Mouse (Mus musculus): ENCODE data around the gene Kbtbd4. TPM values are rescaled to one million over a fixed set of nuclear protein-coding genes. Genes with fewer than 3 reads are reported as not detected.
A peak's percentile ranks its signal among the peaks of the same experiment; 100 is the strongest.

Gene Kbtbd4
- total and polyA plus RNA-seq, 2 experiments from 2014 or later = 43.6 to 49.5 TPM

GRCm38 (mm10) chr2:90916560-90917232 is 12.2 kb downstream of the Kbtbd4 start:
- Histone ChIP-seq H3K4me2 (ENCODE audit: low read depth, low read length) (peak overlapping the region; percentile 92), H3K4me3 (ENCODE audit: low read length) (peak overlapping the region; percentile 53), H3K27ac (peak overlapping the region; percentile 95), H3K9ac (replicated peaks; ENCODE audit: low read length) (peak overlapping the region; percentile 91), H3K9me3 (ENCODE audit: low read length) (no peaks in the 10 kb centered on the region), H3K36me3 (ENCODE audit: insufficient read depth, low read length) (peaks cover 6% of the 10 kb centered on the region), H3K4me1 (ENCODE audit: insufficient read depth, low read length) (no peaks in the 10 kb centered on the region; the same call in 1 of the 2 replicates), H3K27me3 (ENCODE audit: insufficient read depth, low read length) (no peaks in the 10 kb centered on the region)
- no peak for DNase-seq (ENCODE audit: low spot score)
- ATAC-seq = peak; percentile 3; the same call in 1 of the 2 replicates
- 22% methylated on average over 7 of the region's 7 CpGs for WGBS
- TF ChIP-seq CTCF (IDR thresholded peaks at IDR 0.05; ENCODE audit: low read depth) = no peak

DNA sequence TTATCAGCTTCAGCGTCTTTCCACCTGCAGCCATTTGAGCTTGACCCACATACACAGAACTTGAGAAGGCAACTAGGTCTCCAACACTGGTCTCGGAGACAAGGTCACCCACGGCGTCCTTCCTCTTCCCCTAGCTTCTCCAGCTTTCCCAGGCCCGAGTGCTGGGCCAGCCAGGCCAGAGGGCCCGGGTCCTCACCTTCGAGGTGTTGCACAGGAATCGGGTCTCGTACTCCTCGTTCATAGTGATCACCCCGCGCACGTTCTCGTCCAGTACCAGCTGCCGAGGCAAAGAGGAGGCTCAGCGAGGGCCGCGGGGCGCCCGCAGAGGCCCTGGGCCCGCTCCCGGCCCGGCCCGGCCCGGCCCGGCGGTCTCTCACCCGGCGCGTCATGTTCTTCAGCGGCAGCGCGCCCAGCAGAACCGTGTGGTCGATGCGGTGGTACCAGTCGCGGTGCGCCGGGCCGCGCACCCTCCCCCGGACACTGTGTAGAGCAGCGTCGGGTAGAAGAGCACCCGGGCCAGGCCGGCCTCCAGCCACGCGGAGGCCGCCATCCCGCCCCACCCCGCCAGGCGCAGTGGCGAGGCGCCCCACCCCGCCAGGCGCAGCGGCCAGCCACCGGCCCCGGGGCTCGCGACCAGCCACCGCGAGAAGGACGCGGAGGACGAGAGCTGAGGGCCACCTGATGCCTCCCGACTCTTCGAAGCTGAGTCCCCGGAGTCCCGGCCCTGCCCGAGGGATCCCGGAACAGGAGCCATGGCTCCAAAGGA is 12.9 kb downstream of the Kbtbd4 start:
- WGBS = under 1% methylated on average over 66 of the region's 73 CpGs
- no peaks in the 10 kb centered on the region; the same call in 1 of the 2 replicates for H3K4me1 ChIP-seq (ENCODE audit: insufficient read depth, low read length)
- H3K36me3 ChIP-seq (ENCODE audit: insufficient read depth, low read length) = peaks cover 5% of the 10 kb centered on the region; the same call in 1 of the 2 replicates
- ATAC-seq (peak; percentile 90), DNase-seq (ENCODE audit: low spot score) (peak; percentile 74)
- H3K27ac ChIP-seq = peak overlapping the region; percentile 95
- peak overlapping the region; percentile 91 for H3K9ac ChIP-seq (replicated peaks; ENCODE audit: low read length)
- H3K9me3 ChIP-seq (ENCODE audit: low read length) = no peaks in the 10 kb centered on the region
- H3K4me2 ChIP-seq (ENCODE audit: low read depth, low read length) = peak overlapping the region; percentile 92
- TF ChIP-seq CTCF (IDR thresholded peaks at IDR 0.05; ENCODE audit: low read depth) = no peak
- H3K27me3 ChIP-seq (ENCODE audit: insufficient read depth, low read length) = no peaks in the 10 kb centered on the region
- H3K4me3 ChIP-seq (ENCODE audit: low read length) = peak overlapping the region; percentile 53

- H3K4me1 ChIP-seq (ENCODE audit: insufficient read depth, low read length) = no peaks in the 10 kb centered on the region; the same call in 1 of the 2 replicates
- peak overlapping the region; percentile 53 for H3K4me3 ChIP-seq (ENCODE audit: low read length)
- H3K9ac ChIP-seq (replicated peaks; ENCODE audit: low read length) = peak overlapping the region; percentile 91
- DNase-seq (ENCODE audit: low spot score) (no peak), ATAC-seq (peak; percentile 78)
- WGBS = 9% methylated on average over 16 of the region's 16 CpGs
- peak overlapping the region; percentile 92 for H3K4me2 ChIP-seq (ENCODE audit: low read depth, low read length)
- no peak for TF ChIP-seq CTCF (IDR thresholded peaks at IDR 0.05; ENCODE audit: low read depth)
- H3K27me3 ChIP-seq (ENCODE audit: insufficient read depth, low read length) = no peaks in the 10 kb centered on the region
- H3K27ac ChIP-seq = peak overlapping the region; percentile 95
- peaks cover 1% of the 10 kb centered on the region; the same call in 1 of the 2 replicates for H3K36me3 ChIP-seq (ENCODE audit: insufficient read depth, low read length)
- H3K9me3 ChIP-seq (ENCODE audit: low read length) = no peaks in the 10 kb centered on the region
Measured at GRCm38 (mm10) chr2:90917999-90918698, 13.6 kb downstream of the Kbtbd4 start.

- no peaks in the 10 kb centered on the region; the same call in 1 of the 2 replicates for H3K4me1 ChIP-seq (ENCODE audit: insufficient read depth, low read length)
- H3K4me2 ChIP-seq (ENCODE audit: low read depth, low read length) = no peak overlapping the region
- H3K9ac ChIP-seq (replicated peaks; ENCODE audit: low read length) = no peak overlapping the region
- DNase-seq (ENCODE audit: low spot score) (no peak), ATAC-seq (no peak)
- no peaks in the 10 kb centered on the region for H3K36me3 ChIP-seq (ENCODE audit: insufficient read depth, low read length)
- no peak for TF ChIP-seq CTCF (IDR thresholded peaks at IDR 0.05; ENCODE audit: low read depth)
- no peak overlapping the region for H3K4me3 ChIP-seq (ENCODE audit: low read length)
- no peaks in the 10 kb centered on the region for H3K27me3 ChIP-seq (ENCODE audit: insufficient read depth, low read length)
- no peak overlapping the region for H3K27ac ChIP-seq
- 94% methylated on average over 1 of the region's 1 CpGs for WGBS
- H3K9me3 ChIP-seq (ENCODE audit: low read length) = no peaks in the 10 kb centered on the region
Measured at GRCm38 (mm10) chr2:90921178-90921577, 16.6 kb downstream of the Kbtbd4 start.

DNA sequence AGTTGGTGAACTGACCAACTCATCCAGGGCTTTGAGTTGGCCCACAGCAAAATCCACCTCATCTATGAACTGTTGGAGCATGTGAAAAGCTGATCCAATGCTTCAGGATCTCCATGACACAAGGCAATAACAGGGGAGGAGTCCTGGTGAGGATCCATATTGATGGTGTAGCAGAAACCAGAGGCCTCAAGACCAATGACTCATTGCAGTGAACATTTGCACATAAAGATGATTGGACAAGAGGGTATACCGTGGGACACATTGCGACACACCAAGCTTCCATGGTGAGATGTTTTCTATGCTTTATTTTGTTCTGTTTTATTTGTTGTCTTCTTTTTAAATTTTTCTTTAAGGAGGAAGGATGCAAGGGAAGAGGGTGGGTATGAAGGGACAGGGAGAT is 18.1 kb downstream of the Kbtbd4 start:
- DNase-seq (ENCODE audit: low spot score) = no peak

GRCm38 (mm10) chr2:90928566-90928965 is 24.0 kb downstream of the Kbtbd4 start:
- no peaks in the 10 kb centered on the region for H3K27me3 ChIP-seq (ENCODE audit: insufficient read depth, low read length)
- ATAC-seq (no peak), DNase-seq (ENCODE audit: low spot score) (no peak)
- H3K9me3 ChIP-seq (ENCODE audit: low read length) = no peaks in the 10 kb centered on the region
- H3K4me1 ChIP-seq (ENCODE audit: insufficient read depth, low read length) = no peaks in the 10 kb centered on the region
- H3K9ac ChIP-seq (replicated peaks; ENCODE audit: low read length) = no peak overlapping the region
- TF ChIP-seq CTCF (IDR thresholded peaks at IDR 0.05; ENCODE audit: low read depth) = no peak
- no peak overlapping the region for H3K4me3 ChIP-seq (ENCODE audit: low read length)
- H3K27ac ChIP-seq = no peak overlapping the region
- no peaks in the 10 kb centered on the region for H3K36me3 ChIP-seq (ENCODE audit: insufficient read depth, low read length)
- no peak overlapping the region for H3K4me2 ChIP-seq (ENCODE audit: low read depth, low read length)
- WGBS = 90% methylated on average over 13 of the region's 13 CpGs

More for the DNA sequence above, 18.1 kb downstream of the Kbtbd4 start:
- no peaks in the 10 kb centered on the region for H3K4me1 ChIP-seq (ENCODE audit: insufficient read depth, low read length)
- H3K4me2 ChIP-seq (ENCODE audit: low read depth, low read length) = no peak overlapping the region
- H3K4me3 ChIP-seq (ENCODE audit: low read length) = no peak overlapping the region
- H3K9ac ChIP-seq (replicated peaks; ENCODE audit: low read length) = no peak overlapping the region
- no peaks in the 10 kb centered on the region for H3K9me3 ChIP-seq (ENCODE audit: low read length)
- 98% methylated on average over 2 of the region's 2 CpGs for WGBS
- no peak for TF ChIP-seq CTCF (IDR thresholded peaks at IDR 0.05; ENCODE audit: low read depth)
- no peak for ATAC-seq
- H3K27me3 ChIP-seq (ENCODE audit: insufficient read depth, low read length) = no peaks in the 10 kb centered on the region
- H3K27ac ChIP-seq = no peak overlapping the region
- H3K36me3 ChIP-seq (ENCODE audit: insufficient read depth, low read length) = no peaks in the 10 kb centered on the region
